Mouse (Mus musculus) CH12.LX (cell line): ENCODE measurements around the gene Map3k13. TPM values are rescaled to one million over a fixed set of nuclear protein-coding genes. Genes with fewer than 3 reads are reported as not detected.

Experiments
- DNase-seq: peaks from one replicate; pipeline ENCODE4 v3.0.0-alpha.2; 2013; ENCODE audit errors: extremely low read depth
- H3K27ac ChIP-seq: 2 replicates; pipeline ENCODE4 v1.5.1; 2012; ENCODE audit warnings: low read depth, mild to moderate bottlenecking, control low read depth, moderate library complexity; ENCODE audit not compliant: insufficient read depth
- H3K27me3 ChIP-seq: replicated peaks from 2 replicates; pipeline ENCODE3; 2012; ENCODE audit warnings: inconsistent platforms
- H3K36me3 ChIP-seq, 2 experiments: replicated peaks in 1 of 2; 2 replicates each; pipeline versions ENCODE3 to v1.6.1; 2012; ENCODE audit warnings: inconsistent platforms in 1 of 2, low read length in 1 of 2, mild to moderate bottlenecking in 1 of 2, mixed read lengths in 1 of 2, moderate library complexity in 1 of 2; ENCODE audit not compliant: control insufficient read depth in 1 of 2, insufficient read depth in 1 of 2
- H3K4me1 ChIP-seq, 2 experiments: 2 replicates each; pipeline ENCODE4 v1.6.1; 2012; ENCODE audit warnings: inconsistent platforms in 1 of 2, moderate library complexity in 1 of 2; ENCODE audit not compliant: insufficient read depth in 2 of 2, control insufficient read depth in 1 of 2
- H3K4me2 ChIP-seq: 2 replicates; pipeline ENCODE4 v1.6.1; 2012; ENCODE audit warnings: low read depth, mild to moderate bottlenecking, control low read depth; ENCODE audit not compliant: poor library complexity, insufficient read depth, severe bottlenecking
- H3K4me3 ChIP-seq, 3 experiments: fragments of 150-350 bp in 1 of 3; sonication (generic) in 1 of 3; replicated peaks in 1 of 3; 2 replicates each; pipeline versions ENCODE3 to v1.5.1; 2011 to 2012; ENCODE audit warnings: low read depth in 2 of 3, low read length in 2 of 3, mild to moderate bottlenecking in 2 of 3, moderate library complexity in 2 of 3, control low read depth in 1 of 3, improper control_type of control experiment in 1 of 3, inconsistent platforms in 1 of 3, mixed read lengths in 1 of 3; ENCODE audit not compliant: poor library complexity in 1 of 3
- H3K79me2 ChIP-seq: replicated peaks from 2 replicates; pipeline ENCODE4 v1.6.1; 2012; ENCODE audit warnings: mild to moderate bottlenecking, moderate library complexity; ENCODE audit not compliant: control insufficient read depth, poor library complexity, insufficient read depth, severe bottlenecking; ENCODE audit errors: extremely low read depth
- H3K9ac ChIP-seq: 2 replicates; pipeline ENCODE4 v1.6.1; 2012; ENCODE audit warnings: low read depth, mild to moderate bottlenecking, control low read depth, moderate library complexity; ENCODE audit not compliant: insufficient read depth
- H3K9me3 ChIP-seq: replicated peaks from 2 replicates; pipeline ENCODE3; 2012; ENCODE audit warnings: low read length, inconsistent platforms, mixed read lengths
- CHD2 ChIP-seq: IDR thresholded peaks from 2 replicates; pipeline ENCODE4 v1.6.1; 2011; ENCODE audit warnings: low read length, improper control_type of control experiment
- EP300 ChIP-seq: IDR thresholded peaks from 2 replicates; pipeline ENCODE4 v1.6.1; 2011; ENCODE audit warnings: low read length, improper control_type of control experiment
- ETS1 ChIP-seq: conservative IDR thresholded peaks from 2 replicates; pipeline ENCODE4 v1.6.1; 2012; ENCODE audit warnings: low read depth, mild to moderate bottlenecking, inconsistent platforms, low read length, improper control_type of control experiment, moderate library complexity
- HCFC1 ChIP-seq: IDR thresholded peaks from 2 replicates; pipeline ENCODE4 v1.6.1; 2012; ENCODE audit warnings: low read depth, mild to moderate bottlenecking, inconsistent platforms, low read length, improper control_type of control experiment
- JUND ChIP-seq: conservative IDR thresholded peaks from 2 replicates; pipeline ENCODE4 v1.6.1; 2011; ENCODE audit warnings: low read depth, low read length, improper control_type of control experiment
- MAFK ChIP-seq: IDR thresholded peaks from 2 replicates; pipeline ENCODE4 v1.6.1; 2011; ENCODE audit warnings: low read length, improper control_type of control experiment; ENCODE audit not compliant: insufficient replicate concordance
- MAZ ChIP-seq: IDR thresholded peaks from 2 replicates; pipeline ENCODE4 v1.6.1; 2012; ENCODE audit warnings: low read depth, mild to moderate bottlenecking, inconsistent platforms, low read length, improper control_type of control experiment, moderate library complexity
- MEF2A ChIP-seq: IDR thresholded peaks from 2 replicates; pipeline ENCODE4 v1.6.1; 2014; ENCODE audit warnings: low read depth, mild to moderate bottlenecking, inconsistent platforms, low read length, improper control_type of control experiment, borderline replicate concordance
- MXI1 ChIP-seq: IDR thresholded peaks from 2 replicates; pipeline ENCODE4 v1.6.1; 2011; ENCODE audit warnings: mild to moderate bottlenecking, low read depth, low read length, improper control_type of control experiment
- MYC ChIP-seq: IDR thresholded peaks from 2 replicates; pipeline ENCODE4 v1.6.1; 2011; ENCODE audit warnings: low read depth, mild to moderate bottlenecking, improper control_type of control experiment, low read length
- NRF1 ChIP-seq: IDR thresholded peaks from 2 replicates; pipeline ENCODE4 v1.6.1; 2014; ENCODE audit warnings: low read depth, mild to moderate bottlenecking, inconsistent platforms, low read length, improper control_type of control experiment, moderate library complexity
- POLR2AphosphoS2 ChIP-seq: IDR thresholded peaks from 2 replicates; pipeline ENCODE4 v1.6.1; 2011; ENCODE audit warnings: low read depth, low read length, improper control_type of control experiment
- UBTF ChIP-seq: IDR thresholded peaks from 2 replicates; pipeline ENCODE4 v1.6.1; 2012; ENCODE audit warnings: low read depth, mild to moderate bottlenecking, inconsistent platforms, low read length, improper control_type of control experiment, moderate library complexity
- USF1 ChIP-seq: IDR thresholded peaks from 2 replicates; pipeline ENCODE4 v1.6.1; 2014; ENCODE audit warnings: low read depth, mild to moderate bottlenecking, inconsistent platforms, low read length, improper control_type of control experiment
- ZC3H11A ChIP-seq: IDR thresholded peaks from 2 replicates; pipeline ENCODE4 v1.6.1; 2012; ENCODE audit warnings: low read depth, mild to moderate bottlenecking, inconsistent platforms, low read length, improper control_type of control experiment
- ZMIZ1 ChIP-seq: IDR thresholded peaks from 2 replicates; pipeline ENCODE4 v1.6.1; 2012; ENCODE audit warnings: low read depth, mild to moderate bottlenecking, inconsistent platforms, low read length, improper control_type of control experiment
- ZNF384 ChIP-seq: IDR thresholded peaks from 2 replicates; pipeline ENCODE4 v1.6.1; 2012; ENCODE audit warnings: low read depth, low read length, improper control_type of control experiment, inconsistent platforms
- dilution Hi-C: fragments of 300-500 bp; cut with MboI; formaldehyde crosslinking; loops from 2 replicates; pipeline ENCODE4 v1.14.3; 2020; ENCODE audit warnings: low sequenced_read_pairs; ENCODE audit not compliant: extremely low pct_unique_long_range_greater_than_20kb, extremely low pct_ligation_motif_present
- in situ Hi-C: fragments of 300-500 bp; cut with MboI; formaldehyde crosslinking; loops from 3 replicates; pipeline ENCODE4 v1.14.3; 2019; ENCODE audit warnings: low sequenced_read_pairs, low pct_ligation_motif_present, low pct_unique_long_range_greater_than_20kb, mixed read lengths
- polyA plus RNA-seq: library from polyadenylated mRNA; unstranded; fragments of >175 nt; gene quantifications from 2 replicates; pipeline ENCODE4 v1.2.1, GENCODE M21; 2012; ENCODE audit warnings: low read depth; ENCODE audit not compliant: insufficient read length
- total RNA-seq, 2 experiments: library from RNA; depleted of rRNA; stranded (reverse); fragments of 300-350 nt in 1 of 2; fragments of >200 nt in 1 of 2; gene quantifications; 2 replicates each; pipeline ENCODE4 v1.2.3; 2012 to 2014

The Map3k13 gene
- total and polyA plus RNA-seq, 3 experiments = 0.32 to 1.3 (median 0.89) TPM

GRCm38 (mm10) chr16:21869879-21870278 lies 75.7 kb downstream of the Map3k13 start:
- Histone ChIP-seq H3K79me2 (no peaks in the 10 kb centered on the region), H3K27me3 (no peaks in the 10 kb centered on the region), H3K9ac (no peak overlapping the region), H3K36me3 (no peaks in the 10 kb centered on the region)
- TF ChIP-seq MAFK = no peak
- TF ChIP-seq CHD2 = no peak
- no peak for TF ChIP-seq USF1
- TF ChIP-seq ETS1 = no peak
- TF ChIP-seq MXI1 = no peak
- no peak for TF ChIP-seq MEF2A
- no peak for TF ChIP-seq MAZ
- TF ChIP-seq UBTF = no peak
- TF ChIP-seq JUND = no peak
- TF ChIP-seq HCFC1 = no peak
- TF ChIP-seq NRF1 = no peak
- TF ChIP-seq EP300 = no peak
- TF ChIP-seq POLR2AphosphoS2 = no peak
- TF ChIP-seq ZC3H11A = no peak
- TF ChIP-seq, all 38 proteins: peak for 0
- Histone ChIP-seq H3K27ac (no peak overlapping the region), H3K4me3 (no peak overlapping the region), H3K4me2 (no peak overlapping the region), H3K9me3 (no peaks in the 10 kb centered on the region), H3K4me1 (peaks cover 0 to 4% of the 10 kb centered on the region in 2 experiments; a peak in 1 of 4 replicates)
- no peak for DNase-seq
- in situ Hi-C loops = no loop called here
- dilution Hi-C loops = no loop called here

GRCm38 (mm10) chr16:21877735-21878134 lies 83.6 kb downstream of the Map3k13 start:
- H3K27me3 ChIP-seq = no peaks in the 10 kb centered on the region
- no peak overlapping the region for H3K27ac ChIP-seq
- no peak for DNase-seq
- dilution Hi-C loops = no loop called here
- H3K9ac ChIP-seq = no peak overlapping the region
- no peak for TF ChIP-seq MAZ
- no peak for TF ChIP-seq ZNF384
- TF ChIP-seq ZMIZ1 = no peak
- TF ChIP-seq EP300 = no peak
- TF ChIP-seq MYC = no peak
- no peak overlapping the region for H3K4me3 ChIP-seq
- H3K36me3 ChIP-seq = no peaks in the 10 kb centered on the region
- peaks cover 7 to 13% of the 10 kb centered on the region in 2 experiments for H3K4me1 ChIP-seq
- no peaks in the 10 kb centered on the region for H3K9me3 ChIP-seq
- H3K4me2 ChIP-seq = no peak overlapping the region
- no peaks in the 10 kb centered on the region for H3K79me2 ChIP-seq
- in situ Hi-C loops = no loop called here
